Mouse (Mus musculus): ENCODE results near the gene Nrbf2. TPM values are rescaled to one million over a fixed set of nuclear protein-coding genes. Genes with fewer than 3 reads are reported as not detected.

Nrbf2 gene
- total RNA-seq, 1 experiment: 15.3 TPM

DNA sequence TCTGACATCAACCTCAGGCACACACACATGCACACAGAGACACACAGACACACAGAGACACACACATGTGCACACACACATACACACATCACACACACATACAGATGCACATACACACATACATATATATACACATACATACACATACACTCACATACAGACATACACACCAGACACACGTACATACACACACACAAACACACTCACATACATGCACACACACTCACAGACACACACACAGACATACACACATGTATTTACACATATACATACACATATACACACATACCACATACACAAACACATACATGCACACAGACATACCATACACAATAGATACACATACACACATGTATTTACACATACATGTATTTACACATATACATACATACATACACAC is 38.9 kb upstream of the Nrbf2 start:
- DNase-seq (ENCODE audit: low read depth, low spot score): no peak
- H3K9ac ChIP-seq (ENCODE audit: insufficient read depth, low read depth, low read length, poor library complexity, severe bottlenecking): no peak overlapping the region
- H3K9me3 ChIP-seq (ENCODE audit: control insufficient read depth, insufficient read depth, low read depth, low read length): no peaks in the 10 kb centered on the region
- no peaks in the 10 kb centered on the region for H3K36me3 ChIP-seq (ENCODE audit: control insufficient read depth, insufficient read depth, low read length, poor library complexity, severe bottlenecking)
- in situ Hi-C loops (cut with MboI; ENCODE audit: low sequenced_read_pairs in 2 of 2, unreplicated experiment in 2 of 2): loop anchor here in 1 of 2 experiments (25.0 kb wide), 1 partner anchor 413 kb away; no protein-coding TSS in a partner anchor
- H3K4me1 ChIP-seq (ENCODE audit: control insufficient read depth in 2 of 2, insufficient read depth in 2 of 2, low read length in 2 of 2, poor library complexity in 1 of 2): peaks cover under 1 to 2% of the 10 kb centered on the region in 2 experiments; a peak in 1 of 4 replicates
- TF ChIP-seq ZC3H11A (IDR thresholded peaks at IDR 0.05; ENCODE audit: borderline replicate concordance, low read depth, low read length) (no peak), HCFC1 (IDR thresholded peaks at IDR 0.05; ENCODE audit: borderline replicate concordance, insufficient read depth, low read length) (no peak), ZNF384 (IDR thresholded peaks at IDR 0.05; ENCODE audit: low read depth, low read length) (no peak), CHD2 (IDR thresholded peaks at IDR 0.05; ENCODE audit: low read depth, low read length) (no peak), MAFK (IDR thresholded peaks at IDR 0.05; ENCODE audit: insufficient read depth, low read depth, low read length) (no peak)
- H3K27ac ChIP-seq (ENCODE audit: insufficient read depth, low read depth, low read length, poor library complexity, severe bottlenecking): no peak overlapping the region
- H3K4me3 ChIP-seq (ENCODE audit: insufficient read depth in 1 of 2, low read depth in 1 of 2, low read length in 2 of 2, poor library complexity in 1 of 2, severe bottlenecking in 1 of 2): no peak overlapping the region

DNA sequence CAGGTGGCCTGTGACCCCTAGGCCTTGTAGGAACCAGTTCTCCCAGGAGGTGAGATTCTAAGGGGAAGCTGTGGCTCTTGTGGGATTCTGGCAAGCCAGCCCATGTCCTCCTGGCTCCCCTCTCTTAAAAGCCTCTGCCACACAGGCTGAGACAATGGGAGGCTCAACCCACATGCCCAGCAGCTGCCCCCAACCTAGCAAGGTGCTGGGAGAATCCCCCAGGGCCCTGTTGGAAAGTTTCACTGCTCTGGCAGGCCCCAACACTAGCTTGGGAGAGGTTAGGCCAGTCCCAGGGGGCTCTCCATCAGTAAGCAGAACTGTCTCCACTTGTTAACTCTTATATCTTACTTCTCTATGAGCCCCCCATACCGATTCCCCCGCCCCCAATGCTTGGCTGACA is 36.3 kb upstream of the Nrbf2 start:
- no peak for DNase-seq (ENCODE audit: low read depth, low spot score)
- Histone ChIP-seq H3K9me3 (ENCODE audit: control insufficient read depth, insufficient read depth, low read depth, low read length) (no peaks in the 10 kb centered on the region), H3K4me3 (ENCODE audit: insufficient read depth in 1 of 2, low read depth in 1 of 2, low read length in 2 of 2, poor library complexity in 1 of 2, severe bottlenecking in 1 of 2) (no peak overlapping the region), H3K36me3 (ENCODE audit: control insufficient read depth, insufficient read depth, low read length, poor library complexity, severe bottlenecking) (no peaks in the 10 kb centered on the region), H3K9ac (ENCODE audit: insufficient read depth, low read depth, low read length, poor library complexity, severe bottlenecking) (no peak overlapping the region), H3K27ac (ENCODE audit: insufficient read depth, low read depth, low read length, poor library complexity, severe bottlenecking) (no peak overlapping the region), H3K4me1 (ENCODE audit: control insufficient read depth in 2 of 2, insufficient read depth in 2 of 2, low read length in 2 of 2, poor library complexity in 1 of 2) (peaks cover 0 to 3% of the 10 kb centered on the region in 2 experiments; a peak in 2 of 4 replicates)
- TF ChIP-seq ZC3H11A (IDR thresholded peaks at IDR 0.05; ENCODE audit: borderline replicate concordance, low read depth, low read length): no peak
- no peak for TF ChIP-seq HCFC1 (IDR thresholded peaks at IDR 0.05; ENCODE audit: borderline replicate concordance, insufficient read depth, low read length)
- TF ChIP-seq ZNF384 (IDR thresholded peaks at IDR 0.05; ENCODE audit: low read depth, low read length): no peak
- no peak for TF ChIP-seq CHD2 (IDR thresholded peaks at IDR 0.05; ENCODE audit: low read depth, low read length)
- no peak for TF ChIP-seq MAFK (IDR thresholded peaks at IDR 0.05; ENCODE audit: insufficient read depth, low read depth, low read length)
- in situ Hi-C loops (cut with MboI; ENCODE audit: low sequenced_read_pairs in 2 of 2, unreplicated experiment in 2 of 2): loop anchor here in 1 of 2 experiments (25.0 kb wide), 1 partner anchor 416 kb away; no protein-coding TSS in a partner anchor

GRCm38 (mm10) chr10:67320207-67320859 is 35.2 kb upstream of the Nrbf2 start:
- no peak for DNase-seq (ENCODE audit: low read depth, low spot score)
- peaks cover 0 to 3% of the 10 kb centered on the region in 2 experiments; a peak in 2 of 4 replicates for H3K4me1 ChIP-seq (ENCODE audit: control insufficient read depth in 2 of 2, insufficient read depth in 2 of 2, low read length in 2 of 2, poor library complexity in 1 of 2)
- no peak overlapping the region for H3K9ac ChIP-seq (ENCODE audit: insufficient read depth, low read depth, low read length, poor library complexity, severe bottlenecking)
- no peak overlapping the region for H3K27ac ChIP-seq (ENCODE audit: insufficient read depth, low read depth, low read length, poor library complexity, severe bottlenecking)
- no peak overlapping the region; a peak in 1 of 4 replicates for H3K4me3 ChIP-seq (ENCODE audit: insufficient read depth in 1 of 2, low read depth in 1 of 2, low read length in 2 of 2, poor library complexity in 1 of 2, severe bottlenecking in 1 of 2)
- no peaks in the 10 kb centered on the region for H3K9me3 ChIP-seq (ENCODE audit: control insufficient read depth, insufficient read depth, low read depth, low read length)
- no peak for TF ChIP-seq CHD2 (IDR thresholded peaks at IDR 0.05; ENCODE audit: low read depth, low read length)
- TF ChIP-seq HCFC1 (IDR thresholded peaks at IDR 0.05; ENCODE audit: borderline replicate concordance, insufficient read depth, low read length): no peak
- no peak for TF ChIP-seq ZC3H11A (IDR thresholded peaks at IDR 0.05; ENCODE audit: borderline replicate concordance, low read depth, low read length)
- no peak for TF ChIP-seq MAFK (IDR thresholded peaks at IDR 0.05; ENCODE audit: insufficient read depth, low read depth, low read length)
- no peak for TF ChIP-seq ZNF384 (IDR thresholded peaks at IDR 0.05; ENCODE audit: low read depth, low read length)
- H3K36me3 ChIP-seq (ENCODE audit: control insufficient read depth, insufficient read depth, low read length, poor library complexity, severe bottlenecking): no peaks in the 10 kb centered on the region
- in situ Hi-C loops (cut with MboI; ENCODE audit: low sequenced_read_pairs in 2 of 2, unreplicated experiment in 2 of 2): loop anchor here in 1 of 2 experiments (25.0 kb wide), 1 partner anchor 417 kb away; no protein-coding TSS in a partner anchor

- no peaks in the 10 kb centered on the region for H3K9me3 ChIP-seq (ENCODE audit: control insufficient read depth, insufficient read depth, low read depth, low read length)
- H3K4me3 ChIP-seq (ENCODE audit: insufficient read depth in 1 of 2, low read depth in 1 of 2, low read length in 2 of 2, poor library complexity in 1 of 2, severe bottlenecking in 1 of 2): no peak overlapping the region
- no peak overlapping the region for H3K9ac ChIP-seq (ENCODE audit: insufficient read depth, low read depth, low read length, poor library complexity, severe bottlenecking)
- DNase-seq (ENCODE audit: low read depth, low spot score): no peak
- in situ Hi-C loops (cut with MboI; ENCODE audit: low sequenced_read_pairs in 2 of 2, unreplicated experiment in 2 of 2): loop anchor here in 1 of 2 experiments (10.0 to 25.0 kb wide), 2 partner anchors 216 to 418 kb away; partner anchors contain the start of gene Egr2
- no peak for TF ChIP-seq CHD2 (IDR thresholded peaks at IDR 0.05; ENCODE audit: low read depth, low read length)
- TF ChIP-seq HCFC1 (IDR thresholded peaks at IDR 0.05; ENCODE audit: borderline replicate concordance, insufficient read depth, low read length): no peak
- no peak for TF ChIP-seq ZC3H11A (IDR thresholded peaks at IDR 0.05; ENCODE audit: borderline replicate concordance, low read depth, low read length)
- TF ChIP-seq MAFK (IDR thresholded peaks at IDR 0.05; ENCODE audit: insufficient read depth, low read depth, low read length): no peak
- no peaks in the 10 kb centered on the region for H3K36me3 ChIP-seq (ENCODE audit: control insufficient read depth, insufficient read depth, low read length, poor library complexity, severe bottlenecking)
- H3K27ac ChIP-seq (ENCODE audit: insufficient read depth, low read depth, low read length, poor library complexity, severe bottlenecking): no peak overlapping the region
- peaks cover 0 to 3% of the 10 kb centered on the region in 2 experiments; a peak in 2 of 4 replicates for H3K4me1 ChIP-seq (ENCODE audit: control insufficient read depth in 2 of 2, insufficient read depth in 2 of 2, low read length in 2 of 2, poor library complexity in 1 of 2)
Measured at GRCm38 (mm10) chr10:67319016-67319725, 34.1 kb upstream of the Nrbf2 start.
